In the genomic region with DNA sequence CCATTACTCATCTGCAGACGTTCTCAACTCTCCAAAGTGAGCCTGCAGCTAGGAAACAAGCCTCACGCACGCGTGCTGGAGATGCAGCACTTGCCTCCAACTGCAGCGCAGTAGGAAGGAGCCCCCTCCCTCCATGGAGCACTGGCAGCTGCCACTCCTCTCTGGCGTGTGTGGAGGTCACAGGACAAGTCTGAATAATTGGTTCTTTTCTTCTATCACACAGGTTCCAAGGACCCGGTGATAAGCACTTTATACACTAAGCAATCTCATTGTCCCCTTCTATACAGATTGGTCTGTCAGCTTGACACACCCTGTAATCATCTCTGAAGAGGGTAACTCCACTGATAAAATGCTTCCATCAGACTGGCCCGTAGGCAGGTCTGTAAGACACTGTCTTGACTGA, we compare ENCODE assay signal across 24 mouse cellular contexts. TPM values are rescaled to one million over a fixed set of nuclear protein-coding genes. Genes with fewer than 3 reads are reported as not detected.
DNase-seq lines count a peak whose midpoint lies in the region; ATAC-seq lines count a peak whose summit lies in the region.
"Had no signal": no experiment of that assay in that cellular context is flagged by ENCODE, and none has a peak within 500 bp of the region (broad histone marks: within the 10 kb centered on the region; RNA-seq: fewer than 3 reads in every experiment).

No protein-coding gene starts in this region.

- H3K9me3 ChIP-seq in midbrain, embryonic 13.5 days: no peaks in the 10 kb centered on the region
- no peaks in the 10 kb centered on the region for H3K9me3 ChIP-seq in midbrain, embryonic 15.5 days
- H3K9me3 ChIP-seq: embryonic facial prominence, embryonic 10.5 days; limb, embryonic 15.5 days had no signal

- H3K36me3 ChIP-seq in midbrain, embryonic 13.5 days: peaks cover 2% of the 10 kb centered on the region; the same call in 1 of the 2 replicates
- H3K36me3 ChIP-seq in midbrain, embryonic 15.5 days (replicated peaks): no peaks in the 10 kb centered on the region

- DNase-seq in adrenal gland, postnatal 14 days: peak; percentile 22
- no peak for DNase-seq in adrenal gland, adult 8-10 months
- peak; percentile 60 for DNase-seq in c-Kit-positive CD71-positive TER-119-negative erythroid progenitor cells, embryonic 14.5 days (ENCODE audit: low read depth)
- no peak for DNase-seq in kidney, postnatal 36 days
- DNase-seq: cerebellum, adult 11-12 months; cerebellum, postnatal 36 days; heart, postnatal 36 days; kidney, adult 9 months; lung, postnatal 10 days had no signal

- H3K4me1 ChIP-seq in midbrain, embryonic 13.5 days (replicated peaks): peaks cover 9% of the 10 kb centered on the region
- H3K4me1 ChIP-seq in midbrain, embryonic 15.5 days: 0 out of 2 replicates have a peak, but pooled peaks cover 2% of the 10 kb centered on the region
- H3K4me1 ChIP-seq: embryonic facial prominence, embryonic 10.5 days had no signal

- no peak overlapping the region; the same call in 1 of the 2 replicates for H3K27ac ChIP-seq in midbrain, embryonic 13.5 days
- no peak overlapping the region for H3K27ac ChIP-seq in midbrain, embryonic 15.5 days
- H3K27ac ChIP-seq: embryonic facial prominence, embryonic 10.5 days; hindbrain, postnatal 0 days; limb, embryonic 15.5 days had no signal

- ATAC-seq in midbrain, embryonic 13.5 days: 0 out of 2 replicates have a peak, but pooled peaks have one; percentile 9
- no peak for ATAC-seq in midbrain, embryonic 15.5 days (replicated peaks)
- peak; percentile 75 for ATAC-seq in megakaryocyte-erythroid progenitor cell, adult 5-6 weeks (replicated peaks; ENCODE audit: low FRiP score, low TSS enrichment, poor library complexity, severe bottlenecking)
- ATAC-seq in megakaryocyte, adult 5-6 weeks (ENCODE audit: poor library complexity, severe bottlenecking): no peak
- ATAC-seq: forebrain, embryonic 14.5 days; hindbrain, postnatal 0 days had no signal

- H3K4me2 ChIP-seq in midbrain, embryonic 13.5 days (replicated peaks): no peak overlapping the region
- no peak overlapping the region for H3K4me2 ChIP-seq in midbrain, embryonic 15.5 days
- H3K4me2 ChIP-seq: heart, embryonic 11.5 days; limb, embryonic 15.5 days had no signal

- H3K27me3 ChIP-seq in midbrain, embryonic 13.5 days: no peaks in the 10 kb centered on the region
- no peaks in the 10 kb centered on the region for H3K27me3 ChIP-seq in midbrain, embryonic 15.5 days (replicated peaks)
- H3K27me3 ChIP-seq: limb, embryonic 15.5 days had no signal

- 53% methylated on average over 8 of the region's 8 CpGs for WGBS in midbrain, embryonic 13.5 days
- WGBS in midbrain, embryonic 15.5 days: 49% methylated on average over 8 of the region's 8 CpGs

- no peak overlapping the region for H3K4me3 ChIP-seq in midbrain, embryonic 13.5 days (replicated peaks)
- H3K4me3 ChIP-seq in midbrain, embryonic 15.5 days: no peak overlapping the region
- H3K4me3 ChIP-seq: embryonic facial prominence, embryonic 10.5 days; limb, embryonic 15.5 days had no signal

- no peak overlapping the region for H3K9ac ChIP-seq in midbrain, embryonic 13.5 days (replicated peaks)
- H3K9ac ChIP-seq in midbrain, embryonic 15.5 days: no peak overlapping the region
- H3K9ac ChIP-seq: limb, embryonic 15.5 days had no signal

RNA-seq across cellular contexts. Expression of gene Arf3, which starts 10.0 kb away (rescaled TPM):
- 98.5 and 104 TPM in 2 replicates for total RNA-seq in adrenal gland, postnatal 14 days (2021)
- 100 to 1,000 TPM; 153 to 163 (median 159) TPM for total RNA-seq in adrenal gland, adult 8-10 months (2022)
- 57.5 and 66.0 TPM in 2 replicates for polyA plus RNA-seq in midbrain, embryonic 13.5 days (2015; fragmentation: Nextera tagmentation; extraction: Ambion mirVana)
- 103 and 106 TPM in 2 replicates for polyA plus RNA-seq in midbrain, embryonic 15.5 days (2015; fragmentation: Nextera tagmentation; extraction: Ambion mirVana)
- total RNA-seq in megakaryocyte-erythroid progenitor cell, adult 5-6 weeks (2014; fragmentation: Nextera tagmentation): 22.5 and 23.2 TPM in 2 replicates
- total RNA-seq in megakaryocyte-erythroid progenitor cell, adult 5-6 weeks (2017): 16.9 and 22.1 TPM in 2 replicates
- total RNA-seq in megakaryocyte, adult 5-6 weeks (2015): 28.3 and 35.9 TPM in 2 replicates
- total RNA-seq in megakaryocyte, adult 5-6 weeks (2017): 33.8 and 37.8 TPM in 2 replicates

RNA-seq across cellular contexts. Expression of gene Wnt10b, which starts 24.9 kb away (rescaled TPM):
- total RNA-seq in adrenal gland, postnatal 14 days (2021): 0.48 and 0.79 TPM in 2 replicates
- total RNA-seq in adrenal gland, adult 8-10 months (2022): 10 to 100 TPM in 1 of 4 experiments, 1 to 10 TPM in 1, under 1 TPM in 2; 0.49 to 12.9 (median 5.0) TPM
- 0.24 TPM in 1 of 2 replicates, not detected in the other for polyA plus RNA-seq in midbrain, embryonic 13.5 days (2015; fragmentation: Nextera tagmentation; extraction: Ambion mirVana)
- 0.17 TPM in 1 of 2 replicates, not detected in the other for polyA plus RNA-seq in midbrain, embryonic 15.5 days (2015; fragmentation: Nextera tagmentation; extraction: Ambion mirVana)
- total RNA-seq in megakaryocyte-erythroid progenitor cell, adult 5-6 weeks (2014; fragmentation: Nextera tagmentation): not detected in 2 replicates
- total RNA-seq in megakaryocyte-erythroid progenitor cell, adult 5-6 weeks (2017): not detected in 2 replicates
- total RNA-seq in megakaryocyte, adult 5-6 weeks (2015): 0.04 and 0.34 TPM in 2 replicates
- not detected in 2 replicates for total RNA-seq in megakaryocyte, adult 5-6 weeks (2017)
- polyA plus RNA-seq: forebrain, embryonic 14.5 days; heart, embryonic 11.5 days; hindbrain, postnatal 0 days had no signal

RNA-seq across cellular contexts. Expression of gene Fkbp11, which starts 25.0 kb away (rescaled TPM):
- total RNA-seq in adrenal gland, postnatal 14 days (2021): 7.2 and 7.7 TPM in 2 replicates
- 10 to 100 TPM in 1 of 4 experiments, 1 to 10 TPM in 3; 7.1 to 14.4 (median 9.8) TPM for total RNA-seq in adrenal gland, adult 8-10 months (2022)
- polyA plus RNA-seq in midbrain, embryonic 13.5 days (2015; fragmentation: Nextera tagmentation; extraction: Ambion mirVana): 3.5 and 4.1 TPM in 2 replicates
- 3.8 and 4.6 TPM in 2 replicates for polyA plus RNA-seq in midbrain, embryonic 15.5 days (2015; fragmentation: Nextera tagmentation; extraction: Ambion mirVana)
- 5.5 and 6.1 TPM in 2 replicates for total RNA-seq in megakaryocyte-erythroid progenitor cell, adult 5-6 weeks (2014; fragmentation: Nextera tagmentation)
- total RNA-seq in megakaryocyte-erythroid progenitor cell, adult 5-6 weeks (2017): 5.8 and 6.9 TPM in 2 replicates
- total RNA-seq in megakaryocyte, adult 5-6 weeks (2015): 0.40 TPM in 1 of 2 replicates, not detected in the other
- 0.33 and 1.4 TPM in 2 replicates for total RNA-seq in megakaryocyte, adult 5-6 weeks (2017)

RNA-seq across cellular contexts. Expression of gene Wnt1, which starts 36.6 kb away (rescaled TPM):
- not detected in 2 replicates for total RNA-seq in adrenal gland, postnatal 14 days (2021)
- not detected for total RNA-seq in adrenal gland, adult 8-10 months (2022)
- 4.0 and 8.6 TPM in 2 replicates for polyA plus RNA-seq in midbrain, embryonic 13.5 days (2015; fragmentation: Nextera tagmentation; extraction: Ambion mirVana)
- 2.0 and 2.9 TPM in 2 replicates for polyA plus RNA-seq in midbrain, embryonic 15.5 days (2015; fragmentation: Nextera tagmentation; extraction: Ambion mirVana)
- total RNA-seq in megakaryocyte-erythroid progenitor cell, adult 5-6 weeks (2014; fragmentation: Nextera tagmentation): not detected in 2 replicates
- not detected in 2 replicates for total RNA-seq in megakaryocyte-erythroid progenitor cell, adult 5-6 weeks (2017)
- not detected in 2 replicates for total RNA-seq in megakaryocyte, adult 5-6 weeks (2015)
- not detected in 2 replicates for total RNA-seq in megakaryocyte, adult 5-6 weeks (2017)
- total RNA-seq: adrenal gland, postnatal 4 days; gastrocnemius, adult 18-20 months; heart, postnatal 36 days; layer of hippocampus, postnatal 25 days; left cerebral cortex, postnatal 25 days had no signal
- polyA plus RNA-seq: forebrain, embryonic 14.5 days; gonadal fat pad, adult 2 months; heart, embryonic 11.5 days; large intestine, adult 2 months had no signal

RNA-seq across cellular contexts. Expression of gene Ccdc65, which starts 45.0 kb away (rescaled TPM):
- total RNA-seq in adrenal gland, postnatal 14 days (2021): 0.96 and 0.98 TPM in 2 replicates
- total RNA-seq in adrenal gland, adult 8-10 months (2022): under 1 TPM; 0.59 to 0.90 (median 0.82) TPM
- polyA plus RNA-seq in midbrain, embryonic 13.5 days (2015; fragmentation: Nextera tagmentation; extraction: Ambion mirVana): 2.6 and 3.2 TPM in 2 replicates
- polyA plus RNA-seq in midbrain, embryonic 15.5 days (2015; fragmentation: Nextera tagmentation; extraction: Ambion mirVana): 6.8 and 8.5 TPM in 2 replicates
- not detected in 2 replicates for total RNA-seq in megakaryocyte-erythroid progenitor cell, adult 5-6 weeks (2014; fragmentation: Nextera tagmentation)
- total RNA-seq in megakaryocyte-erythroid progenitor cell, adult 5-6 weeks (2017): not detected in 2 replicates
- total RNA-seq in megakaryocyte, adult 5-6 weeks (2015): not detected in 2 replicates
- not detected in 2 replicates for total RNA-seq in megakaryocyte, adult 5-6 weeks (2017)
- total RNA-seq: gastrocnemius, adult 18-20 months had no signal

Comparison
In these comparisons a context has a peak if more than half of its experiments do, and no peak if none do; other contexts are left out.
1. DNase-seq: peak in adrenal gland, postnatal 14 days (single experiment) and c-Kit-positive CD71-positive TER-119-negative erythroid progenitor cells, embryonic 14.5 days (single experiment); none in adrenal gland, adult 8-10 months (single experiment) and kidney, postnatal 36 days (0 of 2).
2. ATAC-seq: peak in midbrain, embryonic 13.5 days (single experiment) and megakaryocyte-erythroid progenitor cell, adult 5-6 weeks (single experiment); none in midbrain, embryonic 15.5 days (single experiment) and megakaryocyte, adult 5-6 weeks (single experiment).